Mouse (Mus musculus): ENCODE measurements around the gene Bcas2. TPM values are rescaled to one million over a fixed set of nuclear protein-coding genes. Genes with fewer than 3 reads are reported as not detected.
"Not testable (repeated sequence)": the region's sequence is repeated elsewhere in the genome, so short reads cannot be mapped to it uniquely, and the experiment has no call there.

Gene Bcas2
- total RNA-seq, 2 experiments from 2014 or later = 41.3 to 51.7 TPM

GRCm38 (mm10) chr3:103179527-103179926 is 8.1 kb downstream of the Bcas2 start:
- H3K4me3 ChIP-seq = no peak overlapping the region
- DNase-seq = no peak
- intact Hi-C loops (cut with DNase I) = loop anchor here (10.0 kb wide), 1 partner anchor 185 kb away; the partner anchor contains the start of gene Sike1
- no peak for TF ChIP-seq CTCF (IDR thresholded peaks at IDR 0.05)
- H3K27ac ChIP-seq = no peak overlapping the region

GRCm38 (mm10) chr3:103181171-103181570 is 9.7 kb downstream of the Bcas2 start:
- DNase-seq = no peak
- no peak overlapping the region for H3K4me3 ChIP-seq
- no peak overlapping the region for H3K27ac ChIP-seq
- intact Hi-C loops (cut with DNase I) = no loop called here
- TF ChIP-seq CTCF (IDR thresholded peaks at IDR 0.05) = no peak; the same call in 1 of the 2 replicates

GRCm38 (mm10) chr3:103182821-103183220 is 11.4 kb downstream of the Bcas2 start:
- Histone ChIP-seq H3K27ac (no peak overlapping the region), H3K4me3 (no peak overlapping the region)
- no peak for TF ChIP-seq CTCF (IDR thresholded peaks at IDR 0.05)
- DNase-seq = no peak
- intact Hi-C loops (cut with DNase I) = no loop called here

- H3K4me3 ChIP-seq; intact Hi-C loops (cut with DNase I); DNase-seq; H3K27ac ChIP-seq: not testable (repeated sequence)
- TF ChIP-seq CTCF (IDR thresholded peaks at IDR 0.05) = peak; percentile 49
Measured at GRCm38 (mm10) chr3:103184467-103184866, 13.0 kb downstream of the Bcas2 start.

GRCm38 (mm10) chr3:103188451-103188850 is 17.0 kb downstream of the Bcas2 start:
- Histone ChIP-seq H3K27ac (no peak overlapping the region), H3K4me3 (no peak overlapping the region)
- intact Hi-C loops (cut with DNase I) = loop anchor here (5.0 kb wide), 1 partner anchor 184 kb away; no protein-coding TSS in a partner anchor
- DNase-seq = no peak
- TF ChIP-seq CTCF (IDR thresholded peaks at IDR 0.05) = no peak

GRCm38 (mm10) chr3:103188856-103189255 is 17.4 kb downstream of the Bcas2 start:
- intact Hi-C loops (cut with DNase I) = loop anchor here (5.0 kb wide), 1 partner anchor 183 kb away; no protein-coding TSS in a partner anchor
- no peak for TF ChIP-seq CTCF (IDR thresholded peaks at IDR 0.05)
- no peak for DNase-seq
- Histone ChIP-seq H3K27ac (no peak overlapping the region), H3K4me3 (no peak overlapping the region)

- no peak for DNase-seq
- TF ChIP-seq CTCF (IDR thresholded peaks at IDR 0.05) = no peak
- Histone ChIP-seq H3K27ac (no peak overlapping the region), H3K4me3 (no peak overlapping the region)
- intact Hi-C loops (cut with DNase I) = no loop called here
Measured at GRCm38 (mm10) chr3:103192161-103192560, 20.7 kb downstream of the Bcas2 start.

- intact Hi-C loops (cut with DNase I) = no loop called here
- no peak for TF ChIP-seq CTCF (IDR thresholded peaks at IDR 0.05)
- H3K27ac ChIP-seq = no peak overlapping the region
- no peak overlapping the region for H3K4me3 ChIP-seq
- DNase-seq = no peak
Measured at GRCm38 (mm10) chr3:103193186-103193585, 21.7 kb downstream of the Bcas2 start.

GRCm38 (mm10) chr3:103196320-103196823 is 24.9 kb downstream of the Bcas2 start:
- no peak for TF ChIP-seq CTCF (IDR thresholded peaks at IDR 0.05)
- Histone ChIP-seq H3K4me3 (no peak overlapping the region), H3K27ac (no peak overlapping the region)
- DNase-seq = no peak
- intact Hi-C loops (cut with DNase I) = no loop called here

- no peak for TF ChIP-seq CTCF (IDR thresholded peaks at IDR 0.05)
- no peak overlapping the region for H3K4me3 ChIP-seq
- DNase-seq = no peak
- intact Hi-C loops (cut with DNase I) = no loop called here
- no peak overlapping the region for H3K27ac ChIP-seq
Measured at GRCm38 (mm10) chr3:103199386-103199785, 27.9 kb downstream of the Bcas2 start.

GRCm38 (mm10) chr3:103201105-103201504 is 29.6 kb downstream of the Bcas2 start:
- intact Hi-C loops (cut with DNase I); DNase-seq; H3K27ac ChIP-seq; H3K4me3 ChIP-seq: not testable (repeated sequence)

GRCm38 (mm10) chr3:103203554-103203953 is 32.1 kb downstream of the Bcas2 start:
- Histone ChIP-seq H3K4me3 (no peak overlapping the region), H3K27ac (no peak overlapping the region)
- no peak for DNase-seq
- intact Hi-C loops (cut with DNase I) = no loop called here
- no peak for TF ChIP-seq CTCF (IDR thresholded peaks at IDR 0.05)

- Histone ChIP-seq H3K4me3 (no peak overlapping the region), H3K27ac (no peak overlapping the region)
- TF ChIP-seq CTCF (IDR thresholded peaks at IDR 0.05) = no peak
- intact Hi-C loops (cut with DNase I) = no loop called here
- DNase-seq = no peak
Measured at GRCm38 (mm10) chr3:103204445-103204844, 33.0 kb downstream of the Bcas2 start.

- TF ChIP-seq CTCF (IDR thresholded peaks at IDR 0.05) = no peak
- Histone ChIP-seq H3K27ac (no peak overlapping the region), H3K4me3 (no peak overlapping the region)
- intact Hi-C loops (cut with DNase I) = no loop called here
- DNase-seq = no peak
Measured at GRCm38 (mm10) chr3:103206393-103206792, 34.9 kb downstream of the Bcas2 start.
